Mouse (Mus musculus) urinary bladder, postnatal 10 days (tissue): ENCODE results near the gene Arid3c.

ENCODE experiments used
- DNase-seq: peaks from one replicate; pipeline ENCODE4 v3.0.0; 2022; ENCODE audit warnings: low spot score

Arid3c gene

DNA sequence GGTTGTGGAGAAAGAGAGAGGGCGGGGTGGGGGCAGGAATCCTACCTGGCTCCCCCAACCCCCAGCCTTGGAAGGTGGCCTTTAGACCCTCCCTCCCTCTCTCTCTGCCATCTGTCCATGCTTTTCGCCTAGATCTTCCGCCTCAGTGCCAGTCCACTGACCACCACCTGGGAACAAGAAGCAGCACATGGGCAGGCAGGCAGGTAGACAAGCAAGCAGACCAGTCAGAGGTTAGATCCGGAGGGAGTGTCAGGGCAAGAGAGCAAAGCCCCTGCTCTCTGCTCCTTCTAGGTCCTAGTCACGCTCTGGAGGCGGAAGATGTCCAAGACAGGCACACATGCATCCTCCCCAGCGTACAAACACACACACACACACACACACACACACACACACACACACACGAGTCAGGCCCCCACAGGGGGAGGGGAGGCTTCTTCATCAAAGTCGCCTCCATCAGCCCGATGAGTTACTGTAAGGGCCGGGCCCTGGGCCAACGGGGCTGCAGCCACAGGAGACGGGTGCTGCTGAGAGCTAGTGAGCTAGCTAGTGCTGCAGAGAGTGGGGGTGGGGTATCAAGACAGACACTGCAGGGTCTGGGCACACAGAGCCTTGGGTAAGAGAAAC, 53.8 kb downstream of the Arid3c start:
- DNase-seq: no peak

- no peak for DNase-seq
Observed at GRCm38 (mm10) chr4:41676248-41677005, 54.5 kb downstream of the Arid3c start.
